Mouse (Mus musculus): ENCODE measurements at regions not wholly inside any gene's neighbourhood (a gene's known extent, or its start where the extent isn't known, plus 50 kb on each side); places are given as distances from the start of the nearest gene placed in this dataset.

GRCm38 (mm10) chr10:19195676-19196075 is 160.7 kb upstream of the Olig3 start:
- no peak for TF ChIP-seq POLR2A (IDR thresholded peaks at IDR 0.05; ENCODE audit: control insufficient read depth in 1 of 2, insufficient read depth in 1 of 2, low read depth in 1 of 2, low read length in 2 of 2, poor library complexity in 1 of 2)
- TF ChIP-seq MAFK (IDR thresholded peaks at IDR 0.05; ENCODE audit: borderline replicate concordance, low read depth, low read length): no peak
- TF ChIP-seq SIN3A (IDR thresholded peaks at IDR 0.05; ENCODE audit: low read length): no peak
- no peak for TF ChIP-seq TBP (IDR thresholded peaks at IDR 0.05; ENCODE audit: low read depth, low read length)
- no peak for TF ChIP-seq SMC3 (IDR thresholded peaks at IDR 0.05; ENCODE audit: low read depth, low read length)
- no peak for TF ChIP-seq USF2 (IDR thresholded peaks at IDR 0.05; ENCODE audit: borderline replicate concordance in 1 of 2, insufficient read depth in 1 of 2, low read depth in 1 of 2, low read length in 2 of 2)
- TF ChIP-seq ZC3H11A (IDR thresholded peaks at IDR 0.05; ENCODE audit: low read depth, low read length): no peak
- no peak for TF ChIP-seq ZKSCAN1 (IDR thresholded peaks at IDR 0.05; ENCODE audit: low read depth, low read length)
- TF ChIP-seq POLR2AphosphoS5 (IDR thresholded peaks at IDR 0.05; ENCODE audit: borderline replicate concordance, low read depth, low read length): no peak
- no peak for TF ChIP-seq CTCF (IDR thresholded peaks at IDR 0.05 in 2 of 3, conservative IDR thresholded peaks at IDR 0.05 in 1 of 3; ENCODE audit: control insufficient read depth in 1 of 3, insufficient read depth in 1 of 3, low read depth in 2 of 3, low read length in 3 of 3, poor library complexity in 1 of 3, severe bottlenecking in 1 of 3)
- no peak for TF ChIP-seq GATA1 (IDR thresholded peaks at IDR 0.05; ENCODE audit: low read depth, low read length)
- TF ChIP-seq JUND (IDR thresholded peaks at IDR 0.05; ENCODE audit: low read depth, low read length): no peak
- no peak for TF ChIP-seq USF1 (IDR thresholded peaks at IDR 0.05; ENCODE audit: low read depth, low read length)
- TF ChIP-seq MAX (IDR thresholded peaks at IDR 0.05; ENCODE audit: low read length): no peak
